Mouse (Mus musculus) testis, postnatal 14 days (tissue): Measurements from ENCODE around the gene Slc37a4.
"Not testable (repeated sequence)": the region's sequence is repeated elsewhere in the genome, so short reads cannot be mapped to it uniquely, and the experiment has no call there.

Experiments
- DNase-seq: peaks from one replicate; pipeline ENCODE4 v3.0.0; 2021; ENCODE audit warnings: low spot score

The Slc37a4 gene

DNA sequence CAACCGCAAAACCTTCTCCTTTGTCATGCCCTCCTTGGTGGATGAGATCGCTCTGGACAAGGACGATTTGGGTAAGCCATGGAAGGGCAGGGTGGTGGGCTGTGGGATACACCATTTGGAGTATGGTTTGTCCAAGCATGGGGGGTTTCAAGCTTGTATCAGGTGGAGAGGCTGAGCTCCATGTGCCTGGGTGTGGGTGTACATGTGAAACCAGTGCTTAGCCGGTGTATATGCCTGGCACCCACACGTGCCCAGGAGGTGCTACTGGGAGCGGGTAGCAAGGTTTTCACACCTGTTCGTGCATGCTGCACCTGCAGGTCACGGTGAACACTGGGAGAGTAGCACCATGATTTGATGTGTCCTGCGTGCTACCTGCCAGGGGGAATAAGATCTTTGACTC, 1.9 kb downstream of the Slc37a4 start:
- no peak for DNase-seq

GRCm38 (mm10) chr9:44399114-44399794, 2.6 kb downstream of the Slc37a4 start:
- no peak for DNase-seq

- no peak for DNase-seq
Measured at GRCm38 (mm10) chr9:44399795-44400114, 3.1 kb downstream of the Slc37a4 start.

DNA sequence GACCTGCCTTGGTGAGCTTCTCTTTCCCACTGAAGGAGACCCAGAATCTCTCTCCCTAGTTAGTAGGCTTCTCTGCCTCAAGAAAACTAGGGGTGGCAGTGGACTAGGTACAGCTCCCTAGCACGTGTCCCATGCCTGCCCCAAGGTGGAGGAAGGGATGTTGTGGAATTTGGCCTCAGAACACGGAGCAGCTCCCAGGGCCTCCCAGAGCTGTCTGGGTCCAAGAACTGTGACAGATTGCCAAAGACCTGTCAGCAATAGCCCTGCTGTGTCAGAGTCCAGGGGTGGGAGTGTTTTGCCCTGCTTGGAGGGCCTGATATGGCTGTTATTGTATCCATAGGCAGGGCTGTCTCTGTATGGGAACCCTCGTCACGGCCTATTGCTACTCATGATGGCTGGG, 4.4 kb downstream of the Slc37a4 start:
- DNase-seq: no peak

DNA sequence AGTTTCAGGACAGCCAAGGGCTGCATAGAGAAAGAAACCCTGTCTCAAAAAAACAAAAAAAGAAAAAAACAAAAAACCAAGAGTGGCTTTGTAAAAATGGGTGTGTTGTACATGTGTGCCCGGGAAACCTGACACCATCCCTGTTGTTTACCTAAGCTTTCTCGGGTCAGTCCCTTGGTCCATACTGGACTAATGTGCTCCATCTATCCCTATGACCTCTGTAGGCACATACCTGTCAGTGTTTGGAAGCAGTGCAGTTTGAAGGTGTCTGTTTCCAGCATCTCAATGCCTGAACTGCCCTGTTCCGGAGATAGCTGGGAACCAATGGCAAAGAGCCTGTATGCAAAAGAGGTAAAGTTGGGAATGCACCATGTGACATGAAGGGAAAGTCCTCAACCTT, 8.4 kb downstream of the Slc37a4 start:
- DNase-seq: no peak

- DNase-seq: peak; percentile 92
Measured at GRCm38 (mm10) chr9:44406906-44407751, 10.5 kb downstream of the Slc37a4 start, which contains the start of the genes Rps25 and Trappc4. Rps25 (plus strand) TSS chr9:44407139. Trappc4 (minus strand) TSS chr9:44407600.

DNA sequence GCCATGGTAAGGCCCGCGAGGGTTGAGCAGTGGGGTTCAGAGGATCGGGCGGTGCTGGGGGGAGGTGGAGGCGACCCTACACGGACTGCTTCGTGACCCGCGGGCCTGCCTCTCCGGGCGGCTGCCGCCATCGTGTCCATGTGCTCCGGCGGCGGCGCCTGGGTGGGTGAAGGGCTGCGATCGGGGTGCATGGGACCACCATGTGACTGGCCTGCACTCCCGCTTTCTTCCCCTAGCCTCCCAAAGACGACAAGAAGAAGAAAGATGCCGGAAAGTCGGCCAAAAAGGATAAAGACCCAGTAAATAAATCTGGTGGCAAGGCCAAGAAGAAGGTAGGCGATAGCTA, 11.1 kb downstream of the Slc37a4 start:
- DNase-seq: no peak

DNA sequence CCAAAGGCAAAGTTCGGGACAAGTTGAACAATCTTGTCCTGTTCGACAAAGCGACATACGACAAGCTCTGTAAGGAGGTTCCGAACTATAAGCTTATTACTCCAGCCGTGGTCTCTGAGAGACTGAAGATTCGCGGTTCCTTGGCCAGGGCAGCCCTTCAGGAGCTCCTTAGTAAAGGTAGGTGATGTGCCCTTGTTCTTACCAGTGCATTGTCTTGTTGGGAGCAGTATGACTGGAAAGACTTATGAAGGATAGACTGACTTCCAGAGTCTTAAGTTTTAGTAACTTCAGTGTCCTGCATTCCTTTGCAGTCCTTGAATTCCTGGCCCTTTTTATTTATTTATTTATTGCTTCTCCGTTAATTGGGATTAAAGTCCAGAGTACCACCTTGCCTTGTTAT, 12.0 kb downstream of the Slc37a4 start:
- not testable (repeated sequence) for DNase-seq

GRCm38 (mm10) chr9:44410647-44411336, 14.1 kb downstream of the Slc37a4 start:
- DNase-seq: no peak

- DNase-seq: no peak
Measured at GRCm38 (mm10) chr9:44411601-44412130, 15.0 kb downstream of the Slc37a4 start.

GRCm38 (mm10) chr9:44412306-44412705, 15.7 kb downstream of the Slc37a4 start:
- DNase-seq: no peak

DNA sequence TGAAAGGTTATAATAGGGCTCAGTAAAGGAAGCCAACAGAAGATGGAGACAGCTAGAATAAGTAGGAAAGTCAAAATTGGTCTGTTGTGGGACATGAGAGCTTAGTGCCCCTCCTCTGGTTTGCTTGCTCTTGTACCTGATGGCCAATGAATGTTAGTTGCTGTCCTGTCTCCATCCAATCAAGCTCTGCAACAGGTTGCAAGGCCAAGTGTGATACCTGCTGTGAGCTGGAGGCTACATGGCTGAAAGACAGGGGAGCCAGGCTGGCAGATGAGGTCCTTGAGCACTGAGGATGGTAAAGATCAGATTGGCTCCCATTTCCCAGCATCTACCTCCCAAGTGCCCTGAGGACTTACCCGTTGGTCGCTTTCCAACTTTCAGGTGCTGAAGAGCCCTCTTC, 16.1 kb downstream of the Slc37a4 start:
- DNase-seq: no peak

GRCm38 (mm10) chr9:44417156-44417891, 20.7 kb downstream of the Slc37a4 start:
- no peak for DNase-seq

DNA sequence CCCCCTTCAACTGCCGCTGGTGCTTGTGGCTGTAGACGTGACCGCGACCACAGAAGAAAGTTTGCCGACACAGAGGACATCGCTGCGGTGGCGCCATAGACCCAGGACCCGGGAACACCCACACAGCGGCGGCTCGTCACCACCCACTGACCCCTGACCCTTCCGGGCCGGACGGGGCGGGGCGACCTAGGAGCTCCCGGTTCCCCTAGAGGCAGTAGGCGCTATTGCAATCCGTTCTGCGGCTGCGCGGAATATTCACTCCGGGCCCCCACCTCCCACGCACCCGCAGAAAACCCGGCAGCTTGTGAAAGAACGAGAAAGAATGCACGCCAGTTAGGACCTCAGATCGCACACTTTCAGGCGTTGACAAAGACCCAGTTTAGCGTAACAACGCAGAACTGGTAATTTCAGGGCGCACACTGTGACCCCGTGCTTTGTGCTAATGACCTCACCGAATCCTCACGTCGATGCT, 21.3 kb downstream of the Slc37a4 start:
- DNase-seq: peak; percentile 93

- peak; percentile 81 for DNase-seq
Measured at GRCm38 (mm10) chr9:44418519-44419385, 22.1 kb downstream of the Slc37a4 start, which contains the start of gene Ccdc84. Ccdc84 (minus strand) TSS chr9:44418569.

DNA sequence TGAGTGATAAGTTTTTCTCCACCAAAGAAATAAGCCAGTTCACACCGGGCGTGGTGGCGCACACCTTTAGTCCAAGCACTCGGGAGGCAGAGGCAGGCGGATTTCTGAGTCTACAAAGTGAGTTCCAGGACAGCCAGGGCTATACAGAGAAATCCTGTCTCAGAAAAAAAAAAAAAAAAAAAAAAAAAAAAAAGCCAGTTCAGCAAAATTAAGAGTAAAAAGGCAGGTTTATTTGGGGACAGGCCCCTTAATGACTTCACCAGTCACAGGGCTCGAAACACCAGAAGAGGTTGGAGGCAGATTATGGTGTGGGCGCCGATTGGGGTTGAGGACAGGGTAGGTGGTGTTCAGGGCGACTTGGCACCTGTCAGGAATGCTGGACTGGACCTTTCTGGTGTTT, 23.1 kb downstream of the Slc37a4 start:
- not testable (repeated sequence) for DNase-seq

DNA sequence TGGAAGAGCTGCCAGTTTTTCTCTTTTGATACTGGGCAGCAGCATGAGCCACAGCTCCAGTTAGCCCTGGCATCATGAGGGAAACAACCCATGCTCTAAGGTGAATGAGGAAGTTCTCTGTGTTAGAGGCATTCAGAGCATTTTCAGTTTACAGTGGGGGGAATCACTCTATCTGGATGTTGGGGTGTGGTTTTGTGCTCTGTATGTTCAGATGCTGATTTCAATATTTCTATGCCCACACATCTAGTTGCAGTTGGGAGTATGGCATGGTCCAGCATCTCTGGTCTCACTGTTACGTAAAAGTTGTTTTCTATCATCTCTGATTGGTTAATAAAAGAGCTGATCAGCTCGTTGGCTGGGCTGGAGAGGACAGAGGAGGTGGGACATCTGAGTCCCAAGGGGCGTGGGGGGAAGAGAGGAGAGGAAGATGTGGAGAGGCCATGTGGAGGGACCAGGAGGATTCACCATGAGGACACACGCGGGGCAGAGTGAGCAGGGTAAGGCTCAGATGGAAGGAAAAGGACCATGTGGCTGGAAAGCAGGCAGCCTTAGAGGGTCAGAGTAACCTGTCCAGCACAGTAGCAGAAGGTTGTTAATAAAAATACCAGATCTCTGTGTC, 23.7 kb downstream of the Slc37a4 start:
- DNase-seq: no peak

DNA sequence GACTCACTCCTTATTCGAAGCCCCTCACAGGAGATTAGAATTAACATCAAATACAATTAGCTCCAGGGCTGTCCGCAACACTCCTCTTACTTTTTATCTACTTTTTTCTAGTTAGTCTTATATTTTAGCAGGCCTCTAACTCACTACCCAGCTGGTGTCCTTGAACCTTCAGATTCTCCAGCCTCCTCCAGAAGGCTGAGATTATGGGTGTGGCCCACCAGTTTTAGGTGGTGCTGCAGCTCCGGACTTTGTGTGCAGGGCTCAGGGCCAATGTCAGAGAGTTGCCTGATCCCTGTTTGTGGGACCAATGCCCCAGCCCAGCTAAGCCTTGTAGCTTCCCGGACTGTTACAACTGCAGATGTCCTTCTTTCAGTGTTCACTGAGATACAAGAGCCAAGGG, 26.9 kb downstream of the Slc37a4 start:
- no peak for DNase-seq

GRCm38 (mm10) chr9:44432577-44433185, 36.0 kb downstream of the Slc37a4 start:
- DNase-seq: no peak

GRCm38 (mm10) chr9:44435747-44436146, 39.1 kb downstream of the Slc37a4 start:
- DNase-seq: no peak
